Mouse (Mus musculus): ENCODE data around the gene Ostn.

DNA sequence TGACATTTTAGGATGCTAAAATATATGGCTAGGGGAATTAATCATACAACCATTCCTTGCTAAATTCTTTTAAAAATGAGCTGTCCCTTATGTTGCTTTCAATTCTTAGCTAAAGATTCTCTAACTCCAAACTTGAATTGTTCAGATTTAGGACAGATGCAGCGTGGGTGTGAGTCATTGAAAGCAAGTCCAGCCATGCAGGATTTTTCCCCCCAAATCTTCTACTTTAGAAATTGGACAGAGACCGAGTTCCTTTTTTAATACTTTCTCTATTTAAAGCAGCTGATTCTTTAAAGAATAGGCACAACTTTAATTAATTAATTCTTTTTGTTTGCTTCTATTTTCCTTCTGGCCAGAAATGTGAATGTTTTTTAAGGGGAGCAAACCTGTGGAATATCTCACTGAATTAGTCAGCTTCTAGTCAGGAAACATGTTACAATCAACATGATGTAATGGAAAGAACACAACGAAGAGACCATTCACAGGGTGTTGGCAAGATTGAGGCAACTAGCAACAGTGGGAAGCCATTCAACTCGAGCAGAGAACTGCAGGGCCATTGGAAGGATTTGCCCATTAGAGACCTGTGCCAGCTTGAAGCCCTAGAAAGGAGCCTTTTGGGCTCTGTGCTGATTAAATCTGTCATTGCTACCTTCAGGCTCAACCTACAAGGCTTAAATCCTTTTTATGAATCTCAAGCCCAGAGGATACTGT lies 77.8 kb downstream of the Ostn start:
- TF ChIP-seq CTCF (IDR thresholded peaks at IDR 0.05; ENCODE audit: low read depth, low read length) (no peak), POLR2A (IDR thresholded peaks at IDR 0.05; ENCODE audit: insufficient read depth, low read length) (no peak)

Measured in ES-Bruce4 (cell line).